Mouse (Mus musculus) frontal cortex, postnatal 10 days (tissue): ENCODE data around the gene Relb.

Experiments used
- DNase-seq, 2 experiments: peaks; one replicate each; pipeline ENCODE4 v3.0.0; 2022; ENCODE audit warnings: low spot score in 2 of 2, mixed read lengths in 1 of 2

Gene Relb

GRCm38 (mm10) chr7:19557086-19557485 lies 72.2 kb downstream of the Relb start:
- no peak for DNase-seq
